Comparison of ENCODE assay signal across 11 mouse cellular contexts in the genomic region with DNA sequence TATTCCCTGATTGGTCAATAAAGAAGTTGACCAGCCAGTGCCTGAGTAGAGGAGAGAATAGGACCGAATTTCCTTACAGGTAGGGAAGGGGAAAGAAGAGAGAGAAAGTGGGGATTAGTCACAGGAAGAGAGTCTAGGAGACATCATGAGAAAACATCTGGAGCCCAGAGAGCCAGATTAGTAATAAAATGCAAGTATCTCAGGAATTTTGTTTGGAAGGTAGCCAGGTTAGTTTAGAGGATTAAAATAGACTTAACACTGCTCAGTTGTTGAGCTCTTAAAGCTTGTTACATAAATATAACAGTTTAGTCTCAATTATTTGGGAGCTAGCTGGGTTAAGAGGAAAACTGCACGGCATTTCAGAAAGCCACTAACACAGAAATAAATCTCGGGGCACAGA. TPM values are rescaled to one million over a fixed set of nuclear protein-coding genes. Genes with fewer than 3 reads are reported as not detected.
"Had no signal": no experiment of that assay in that cellular context is flagged by ENCODE, and none has a peak within 500 bp of the region (broad histone marks: within the 10 kb centered on the region; RNA-seq: fewer than 3 reads in every experiment).

No protein-coding gene starts in this region.

- H3K36me3 ChIP-seq: midbrain, embryonic 13.5 days; neural tube, embryonic 15.5 days had no signal

- H3K4me2 ChIP-seq: liver, embryonic 11.5 days; midbrain, embryonic 13.5 days; neural tube, embryonic 15.5 days had no signal

- H3K9me3 ChIP-seq: midbrain, embryonic 13.5 days; neural tube, embryonic 15.5 days had no signal

- H3K9ac ChIP-seq: midbrain, embryonic 13.5 days; neural tube, embryonic 15.5 days had no signal

- DNase-seq: kidney, postnatal 25 days; right cerebral cortex, adult 18-20 months; right cerebral cortex, postnatal 25 days; thymus, postnatal 14 days had no signal

- ATAC-seq: midbrain, embryonic 13.5 days had no signal

- H3K27ac ChIP-seq: left cerebral cortex, adult 2 months; midbrain, embryonic 13.5 days; neural tube, embryonic 15.5 days; stomach, postnatal 0 days had no signal

- H3K27me3 ChIP-seq: midbrain, embryonic 13.5 days; neural tube, embryonic 15.5 days had no signal

- H3K4me3 ChIP-seq: left cerebral cortex, adult 2 months; midbrain, embryonic 13.5 days; myocyte; neural tube, embryonic 15.5 days had no signal

RNA-seq across cellular contexts. Expression of a gene that starts 48.5 kb away (rescaled TPM):
- polyA plus RNA-seq: limb, embryonic 11.5 days had no signal
